Mouse (Mus musculus) limb, embryonic 14.5 days (tissue): ENCODE measurements around the gene Blm. TPM values are rescaled to one million over a fixed set of nuclear protein-coding genes. Genes with fewer than 3 reads are reported as not detected.

ENCODE experiments used
- ATAC-seq: fragments of 200-750 bp; cut with Nextera tagmentation; 2 replicates; pipeline ENCODE4 v1.8.0; 2017; ENCODE audit warnings: low read depth, moderate number of reproducible peaks, moderate TSS enrichment; ENCODE audit not compliant: low FRiP score
- DNase-seq: peaks from one replicate; pipeline ENCODE4 v3.0.0-alpha.2; 2015; ENCODE audit warnings: low spot score
- H3K27ac ChIP-seq: fragments of 300-500 bp; sonication (generic); replicated peaks from 2 replicates; pipeline ENCODE4 v1.5.1; 2014; ENCODE audit warnings: low read depth, mild to moderate bottlenecking, low read length, moderate library complexity, mixed read lengths
- H3K27me3 ChIP-seq: fragments of 300-500 bp; sonication (generic); 2 replicates; pipeline ENCODE4 v1.6.1; 2014; ENCODE audit warnings: low read length, mixed read lengths; ENCODE audit not compliant: control insufficient read depth, insufficient read depth
- H3K36me3 ChIP-seq: fragments of 300-500 bp; sonication (generic); 2 replicates; pipeline ENCODE4 v1.6.1; 2014; ENCODE audit warnings: mild to moderate bottlenecking, low read length, moderate library complexity, mixed read lengths; ENCODE audit not compliant: control insufficient read depth, insufficient read depth
- H3K4me1 ChIP-seq: fragments of 300-500 bp; sonication (generic); 2 replicates; pipeline ENCODE4 v1.6.1; 2014; ENCODE audit warnings: antibody characterized with exemption, low read length, mixed read lengths; ENCODE audit not compliant: control insufficient read depth, insufficient read depth
- H3K4me2 ChIP-seq: fragments of 300-500 bp; sonication (generic); replicated peaks from 2 replicates; pipeline ENCODE4 v1.6.1; 2014; ENCODE audit warnings: low read depth, mild to moderate bottlenecking, low read length, moderate library complexity; ENCODE audit not compliant: severe bottlenecking
- H3K4me3 ChIP-seq: fragments of 300-500 bp; sonication (generic); replicated peaks from 2 replicates; pipeline ENCODE4 v1.5.1; 2014; ENCODE audit warnings: low read length
- H3K9ac ChIP-seq: fragments of 300-500 bp; sonication (generic); 2 replicates; pipeline ENCODE4 v1.6.1; 2014; ENCODE audit warnings: mild to moderate bottlenecking, low read depth, low read length, moderate library complexity; ENCODE audit not compliant: severe bottlenecking
- H3K9me3 ChIP-seq: fragments of 300-500 bp; sonication (generic); 2 replicates; pipeline ENCODE4 v1.6.1; 2016; ENCODE audit warnings: low read length; ENCODE audit not compliant: control insufficient read depth
- POLR2A ChIP-seq: fragments of 200-500 bp; IDR thresholded peaks from 2 replicates; pipeline ENCODE4 v1.8.0; 2012; ENCODE audit warnings: inconsistent platforms, mild to moderate bottlenecking, moderate library complexity, borderline replicate concordance; ENCODE audit not compliant: insufficient read depth, insufficient read length; ENCODE audit errors: extremely low read depth
- WGBS: fragments of 180-500 bp; shearing (Covaris S2); extraction: QIAGEN DNeasy Blood & Tissue Kit; methylation state at CpG from one replicate; pipeline ENCODE4 v1.1.7; 2014; 5-methylcytosine and 5-hydroxymethylcytosine counted together
- polyA plus RNA-seq, 2 experiments: library from polyadenylated mRNA; depleted of rRNA in 1 of 2; stranded (reverse) in 1 of 2; unstranded in 1 of 2; fragments of >200 nt; fragmentation: Nextera tagmentation in 1 of 2; extraction: Ambion mirVana in 1 of 2; gene quantifications; 2 replicates each; pipeline versions ENCODE4 v1.2.1 to v1.2.3; 2012 to 2014

Gene Blm
- polyA plus RNA-seq, 2 experiments: 16.2 to 17.8 TPM

DNA sequence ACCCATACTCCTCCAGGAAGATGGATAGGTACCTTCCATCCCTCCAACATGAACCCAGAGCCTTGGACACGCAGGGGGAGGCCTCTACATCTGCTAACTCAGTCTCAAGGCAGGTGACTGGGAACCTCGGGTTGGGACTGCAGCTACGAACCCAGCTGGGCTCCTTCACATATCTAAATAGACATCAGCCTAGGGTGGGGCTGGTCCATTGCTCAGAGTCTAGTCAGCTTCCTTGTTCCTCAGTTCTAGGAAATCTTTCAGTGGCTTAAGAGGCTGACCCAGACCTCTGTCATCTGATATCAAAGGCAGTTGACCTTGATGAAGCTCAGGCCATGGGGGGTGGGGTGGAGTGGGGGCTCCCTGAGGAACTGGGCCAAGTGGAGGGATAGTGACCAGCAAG lies 115.6 kb downstream of the Blm start:
- TF ChIP-seq POLR2A: no peak
- H3K4me2 ChIP-seq: no peak overlapping the region
- no peaks in the 10 kb centered on the region for H3K9me3 ChIP-seq
- no peaks in the 10 kb centered on the region for H3K27me3 ChIP-seq
- no peak overlapping the region for H3K27ac ChIP-seq
- H3K4me1 ChIP-seq: peaks cover 2% of the 10 kb centered on the region; the same call in 1 of the 2 replicates
- H3K4me3 ChIP-seq: no peak overlapping the region
- no peak for DNase-seq
- no peak overlapping the region for H3K9ac ChIP-seq
- 53% methylated on average over 3 of the region's 3 CpGs for WGBS
- H3K36me3 ChIP-seq: no peaks in the 10 kb centered on the region
- no peak for ATAC-seq

- no peak for TF ChIP-seq POLR2A
- H3K27ac ChIP-seq: no peak overlapping the region
- no peak for ATAC-seq
- no peak for DNase-seq
- H3K27me3 ChIP-seq: no peaks in the 10 kb centered on the region
- H3K4me1 ChIP-seq: peaks cover 1% of the 10 kb centered on the region; the same call in 1 of the 2 replicates
- no peak overlapping the region for H3K9ac ChIP-seq
- H3K36me3 ChIP-seq: no peaks in the 10 kb centered on the region
- H3K4me2 ChIP-seq: no peak overlapping the region
- WGBS: 73% methylated on average over 3 of the region's 3 CpGs
- H3K4me3 ChIP-seq: no peak overlapping the region
- no peaks in the 10 kb centered on the region for H3K9me3 ChIP-seq
Measured at GRCm38 (mm10) chr7:80418036-80418435, 116.9 kb downstream of the Blm start.

GRCm38 (mm10) chr7:80417601-80418000 lies 117.3 kb downstream of the Blm start:
- DNase-seq: no peak
- Histone ChIP-seq H3K27ac (no peak overlapping the region), H3K27me3 (no peaks in the 10 kb centered on the region), H3K4me3 (no peak overlapping the region), H3K9me3 (no peaks in the 10 kb centered on the region), H3K4me1 (no peaks in the 10 kb centered on the region), H3K9ac (no peak overlapping the region), H3K36me3 (no peaks in the 10 kb centered on the region), H3K4me2 (no peak overlapping the region)
- ATAC-seq: no peak
- no peak for TF ChIP-seq POLR2A

GRCm38 (mm10) chr7:80416969-80417368 lies 118.0 kb downstream of the Blm start:
- no peak overlapping the region for H3K27ac ChIP-seq
- ATAC-seq: no peak
- no peak for TF ChIP-seq POLR2A

GRCm38 (mm10) chr7:80414303-80414855 lies 120.5 kb downstream of the Blm start:
- H3K4me1 ChIP-seq: no peaks in the 10 kb centered on the region
- ATAC-seq (no peak), DNase-seq (no peak)
- no peaks in the 10 kb centered on the region for H3K27me3 ChIP-seq
- no peaks in the 10 kb centered on the region for H3K9me3 ChIP-seq
- 72% methylated on average over 7 of the region's 7 CpGs for WGBS
- H3K9ac ChIP-seq: no peak overlapping the region
- no peak overlapping the region for H3K4me3 ChIP-seq
- no peak overlapping the region for H3K27ac ChIP-seq
- no peak for TF ChIP-seq POLR2A
- no peaks in the 10 kb centered on the region for H3K36me3 ChIP-seq
- H3K4me2 ChIP-seq: no peak overlapping the region

More at GRCm38 (mm10) chr7:80416969-80417368, 118.0 kb downstream of the Blm start:
- Histone ChIP-seq H3K9ac (no peak overlapping the region), H3K27me3 (no peaks in the 10 kb centered on the region), H3K4me3 (no peak overlapping the region), H3K4me2 (no peak overlapping the region), H3K36me3 (no peaks in the 10 kb centered on the region), H3K9me3 (no peaks in the 10 kb centered on the region), H3K4me1 (no peaks in the 10 kb centered on the region)
- no peak for DNase-seq
- WGBS: 85% methylated on average over 7 of the region's 7 CpGs
